Comparison of ENCODE assay signal across 8 mouse cellular contexts in genomic region chr1:164870694-164871093, GRCm38 (mm10).
A peak's percentile ranks its signal among the peaks of the same experiment; 100 is the strongest.
DNase-seq lines count a peak whose midpoint lies in the region; ATAC-seq and TF ChIP-seq lines count a peak whose summit lies in the region.

No protein-coding gene starts in this region.

- ATAC-seq in cerebellum, adult (ENCODE audit: insufficient number of reproducible peaks, low FRiP score, low TSS enrichment) = no peak
- no peak for ATAC-seq in midbrain, postnatal 0 days (ENCODE audit: low FRiP score)
- no peak for ATAC-seq in midbrain, embryonic 13.5 days
- ATAC-seq in inflammation-experienced regulatory T-cells, adult 6 months = peak; percentile 35

- WGBS in midbrain, postnatal 0 days = 57% methylated on average over 7 of the region's 7 CpGs
- 54% methylated on average over 7 of the region's 7 CpGs for WGBS in midbrain, embryonic 13.5 days
- 61% methylated on average over 7 of the region's 7 CpGs for WGBS in spleen, adult 2 months

- no peak overlapping the region for H3K4me2 ChIP-seq in midbrain, postnatal 0 days (ENCODE audit: low read depth, low read length, poor library complexity, severe bottlenecking)
- H3K4me2 ChIP-seq in midbrain, embryonic 13.5 days (replicated peaks) = no peak overlapping the region

- TF ChIP-seq CTCF in midbrain, postnatal 0 days (IDR thresholded peaks at IDR 0.05) = peak; percentile 42
- TF ChIP-seq CTCF in spleen, adult 2 months (IDR thresholded peaks at IDR 0.05; ENCODE audit: extremely low read depth, insufficient read depth, insufficient read length, insufficient replicate concordance) = peak; percentile 11; the same call in 1 of the 2 replicates

- H3K9me3 ChIP-seq in midbrain, postnatal 0 days (ENCODE audit: low read length) = no peaks in the 10 kb centered on the region
- no peaks in the 10 kb centered on the region for H3K9me3 ChIP-seq in midbrain, embryonic 13.5 days

- peak; percentile 46 to 51 for DNase-seq in cerebellum, postnatal 10 days
- no peak for DNase-seq in midbrain, postnatal 0 days (ENCODE audit: low spot score)
- peak; percentile 54 to 73 for DNase-seq in spleen, adult 2 months (ENCODE audit: low read depth in 1 of 2, low spot score in 2 of 2)
- no peak for DNase-seq in frontal cortex, postnatal 25 days (ENCODE audit: low spot score in 2 of 2)
- no peak for DNase-seq in right cerebral cortex, postnatal 25 days

- no peak overlapping the region for H3K9ac ChIP-seq in midbrain, postnatal 0 days (replicated peaks; ENCODE audit: low read length, poor library complexity, severe bottlenecking)
- no peak overlapping the region for H3K9ac ChIP-seq in midbrain, embryonic 13.5 days (replicated peaks)

- no peaks in the 10 kb centered on the region for H3K4me1 ChIP-seq in midbrain, postnatal 0 days (ENCODE audit: insufficient read depth, low read length)
- H3K4me1 ChIP-seq in midbrain, embryonic 13.5 days (replicated peaks) = no peaks in the 10 kb centered on the region
- no peaks in the 10 kb centered on the region for H3K4me1 ChIP-seq in spleen, adult 2 months (ENCODE audit: control insufficient read depth, insufficient read depth, insufficient read length)

- no peak overlapping the region for H3K27ac ChIP-seq in midbrain, postnatal 0 days (ENCODE audit: low read depth, low read length)
- H3K27ac ChIP-seq in midbrain, embryonic 13.5 days = no peak overlapping the region
- H3K27ac ChIP-seq in spleen, adult 2 months (ENCODE audit: insufficient read depth, low read length) = no peak overlapping the region

- no peak for TF ChIP-seq POLR2A in spleen, adult 2 months (IDR thresholded peaks at IDR 0.05; ENCODE audit: low read depth, low read length)

- no peak overlapping the region for H3K4me3 ChIP-seq in midbrain, postnatal 0 days (ENCODE audit: low read depth, low read length)
- H3K4me3 ChIP-seq in midbrain, embryonic 13.5 days (replicated peaks) = no peak overlapping the region
- no peak overlapping the region for H3K4me3 ChIP-seq in spleen, adult 2 months (ENCODE audit: extremely low read depth, insufficient read depth, insufficient read length)

- no peaks in the 10 kb centered on the region for H3K27me3 ChIP-seq in midbrain, postnatal 0 days (ENCODE audit: insufficient read depth, low read length)
- no peaks in the 10 kb centered on the region for H3K27me3 ChIP-seq in midbrain, embryonic 13.5 days
- no peaks in the 10 kb centered on the region for H3K27me3 ChIP-seq in spleen, adult 2 months (ENCODE audit: control insufficient read depth, insufficient read depth, low read length)

- no peaks in the 10 kb centered on the region for H3K36me3 ChIP-seq in midbrain, postnatal 0 days (ENCODE audit: insufficient read depth, low read length)
- H3K36me3 ChIP-seq in midbrain, embryonic 13.5 days = no peaks in the 10 kb centered on the region
- no peaks in the 10 kb centered on the region for H3K36me3 ChIP-seq in spleen, adult 2 months (ENCODE audit: control insufficient read depth, insufficient read depth, low read length)

Comparison
In these comparisons a context has a peak if more than half of its experiments do, and no peak if none do; other contexts are left out.
1. DNase-seq: peak in cerebellum, postnatal 10 days (2 of 2) and spleen, adult 2 months (2 of 2); none in midbrain, postnatal 0 days (single experiment), frontal cortex, postnatal 25 days (0 of 2) and right cerebral cortex, postnatal 25 days (single experiment).